Mouse (Mus musculus): ENCODE data around the gene Prl2c2. TPM values are rescaled to one million over a fixed set of nuclear protein-coding genes. Genes with fewer than 3 reads are reported as not detected.

The Prl2c2 gene
- not detected in 2 replicates for polyA plus RNA-seq (2012; rRNA removed)

DNA sequence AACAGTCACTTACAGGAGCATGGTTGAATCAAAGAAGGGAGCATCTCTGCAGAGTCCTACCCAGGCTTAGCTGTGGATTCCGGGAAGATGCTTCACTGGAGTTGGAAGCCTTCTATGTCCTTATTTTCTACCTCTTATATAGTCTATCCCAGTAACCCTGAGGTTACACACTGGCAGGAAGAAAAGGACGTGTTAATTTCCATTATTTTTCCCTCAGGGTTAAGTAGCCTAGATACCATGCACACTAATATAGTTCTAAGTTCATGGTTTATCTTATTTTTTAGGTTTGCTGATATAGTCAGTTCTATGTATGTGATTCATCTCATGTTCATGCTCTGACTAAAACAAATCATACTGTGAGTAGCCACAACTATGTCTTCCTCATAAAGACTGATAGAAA is at the start of gene Prl2c2:
TSS of gene Prl2c2 (minus strand) at position 101 of the 400 bp plus-strand sequence.

Other genes starting within 250 kb of the Prl2c2 start
- gene Prl2c3, start 205.3 kb downstream of the Prl2c2 start, polyA plus RNA-seq (2012; rRNA removed), result not detected in 2 replicates
- 0.07 TPM in 1 of 2 replicates, not detected in the other for gene Prl2c5, start 177.3 kb upstream of the Prl2c2 start, polyA plus RNA-seq (2012; rRNA removed)